ENCODE assay signal across 22 mouse cellular contexts in genomic region chr4:118115132-118115531, GRCm38 (mm10).
"Had no signal": no experiment of that assay in that cellular context is flagged by ENCODE, and none has a peak within 500 bp of the region (broad histone marks: within the 10 kb centered on the region; RNA-seq: fewer than 3 reads in every experiment).

No protein-coding gene starts in this region.

- H3K9ac ChIP-seq: limb, embryonic 12.5 days; limb, embryonic 15.5 days; liver, postnatal 0 days; lung, embryonic 14.5 days; midbrain, embryonic 13.5 days; neural tube, embryonic 13.5 days; stomach, embryonic 15.5 days had no signal

- H3K4me3 ChIP-seq: limb, embryonic 12.5 days; limb, embryonic 15.5 days; midbrain, embryonic 10.5 days; midbrain, embryonic 13.5 days; myocyte; neural tube, embryonic 13.5 days; stomach, embryonic 15.5 days had no signal

- DNase-seq: kidney, adult 18-20 months; kidney, adult 9 months; kidney, postnatal 14 days; kidney, postnatal 4 days; left cerebral cortex, postnatal 4 days; liver, postnatal 0 days; lung, embryonic 14.5 days; lung, postnatal 10 days; lung, postnatal 4 days; retina, postnatal 1 day; right cerebral cortex, postnatal 25 days; spleen, adult 18-20 months; thymus, postnatal 25 days had no signal

- H3K27ac ChIP-seq: limb, embryonic 12.5 days; limb, embryonic 15.5 days; midbrain, embryonic 10.5 days; midbrain, embryonic 13.5 days; neural tube, embryonic 13.5 days; stomach, embryonic 15.5 days had no signal

- H3K36me3 ChIP-seq: midbrain, embryonic 13.5 days; stomach, embryonic 15.5 days had no signal

- H3K4me1 ChIP-seq: limb, embryonic 12.5 days; limb, embryonic 15.5 days; midbrain, embryonic 10.5 days; midbrain, embryonic 13.5 days; stomach, embryonic 15.5 days had no signal

- H3K27me3 ChIP-seq: limb, embryonic 12.5 days; limb, embryonic 15.5 days; midbrain, embryonic 13.5 days; neural tube, embryonic 13.5 days; stomach, embryonic 15.5 days had no signal

- H3K9me3 ChIP-seq: limb, embryonic 12.5 days; limb, embryonic 15.5 days; midbrain, embryonic 10.5 days; midbrain, embryonic 13.5 days; stomach, embryonic 15.5 days had no signal

- H3K4me2 ChIP-seq: limb, embryonic 12.5 days; limb, embryonic 15.5 days; lung, embryonic 14.5 days; midbrain, embryonic 13.5 days; neural tube, embryonic 13.5 days; stomach, embryonic 15.5 days had no signal

- ATAC-seq: intestine, embryonic 16.5 days; liver, postnatal 0 days; midbrain, embryonic 13.5 days; midbrain, embryonic 16.5 days had no signal
